Mouse (Mus musculus) urinary bladder, adult 2 months (tissue): ENCODE measurements around the gene Fam71d. TPM values are rescaled to one million over a fixed set of nuclear protein-coding genes. Genes with fewer than 3 reads are reported as not detected.

ENCODE experiments used
- DNase-seq: peaks from one replicate; pipeline ENCODE4 v3.0.0; 2022; ENCODE audit warnings: low spot score
- polyA plus RNA-seq: library from polyadenylated mRNA; depleted of rRNA; stranded (reverse); fragments of >200 nt; gene quantifications from 2 replicates; pipeline ENCODE4 v1.2.3, GENCODE M21; 2012; rRNA removed

The Fam71d gene
- polyA plus RNA-seq, 1 experiment, result 0.07 TPM

- no peak for DNase-seq
Measured at GRCm38 (mm10) chr12:78773211-78773610, 81.9 kb downstream of the Fam71d start.

GRCm38 (mm10) chr12:78777916-78778315, 86.6 kb downstream of the Fam71d start:
- DNase-seq, result no peak

DNA sequence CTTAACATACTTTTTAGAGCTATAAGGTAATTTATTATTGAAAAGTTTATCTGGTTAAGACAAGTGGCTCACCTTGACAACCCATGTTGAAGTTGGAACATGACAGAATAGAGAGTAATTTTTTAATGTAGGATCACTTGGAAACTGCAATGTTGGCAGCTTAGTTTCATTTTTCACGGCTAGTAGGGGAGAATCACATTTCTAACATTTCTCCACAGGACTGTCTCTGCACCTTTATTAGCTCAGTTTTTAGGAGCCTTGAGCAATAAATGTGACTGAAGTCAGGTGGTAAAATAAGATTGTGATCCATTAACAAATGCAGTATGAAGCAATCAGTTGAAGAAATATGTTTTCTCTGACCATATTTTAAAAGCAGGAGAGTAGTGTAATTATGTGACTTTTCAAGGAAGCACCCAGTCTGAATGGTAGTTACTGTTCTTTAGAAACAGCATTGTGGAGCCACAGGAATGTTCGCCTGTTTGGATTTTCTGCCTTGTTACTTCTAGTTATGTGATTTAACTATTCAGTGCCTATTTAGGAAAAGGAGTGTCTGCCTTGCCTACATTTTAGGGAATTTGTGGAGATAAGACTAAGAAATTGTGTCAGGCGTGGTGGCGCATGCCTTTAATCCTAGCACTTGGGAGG, 87.2 kb downstream of the Fam71d start:
- DNase-seq, result no peak

Other genes starting within 250 kb of the Fam71d start
- 9.9 and 10.9 TPM in 2 replicates for gene Mpp5, start 57.4 kb downstream of the Fam71d start, polyA plus RNA-seq
- gene Atp6v1d, start 170.1 kb downstream of the Fam71d start, polyA plus RNA-seq, result 60.7 and 62.8 TPM in 2 replicates
- gene Eif2s1, start 170.3 kb downstream of the Fam71d start, polyA plus RNA-seq, result 50.3 and 51.6 TPM in 2 replicates
- gene Plek2, start 215.4 kb downstream of the Fam71d start, polyA plus RNA-seq, result 11.7 and 12.1 TPM in 2 replicates